Mouse (Mus musculus): Measurements from ENCODE around the gene Rheb.
"Not testable (repeated sequence)": the region's sequence is repeated elsewhere in the genome, so short reads cannot be mapped to it uniquely, and the experiment has no call there.

The Rheb gene

GRCm38 (mm10) chr5:24842274-24843102 is at the start of gene Rheb:
Rheb (minus strand) TSS chr5:24842624.
- DNase-seq (ENCODE audit: extremely low spot score, low read depth, low spot score), result peak; percentile 99

- DNase-seq (ENCODE audit: extremely low spot score, low read depth, low spot score), result no peak
Observed at GRCm38 (mm10) chr5:24889860-24890259, 47.4 kb upstream of the Rheb start.

GRCm38 (mm10) chr5:24888874-24889591 is 46.6 kb upstream of the Rheb start:
- no peak for DNase-seq (ENCODE audit: extremely low spot score, low read depth, low spot score)

- DNase-seq (ENCODE audit: extremely low spot score, low read depth, low spot score), result no peak
Observed at GRCm38 (mm10) chr5:24887271-24887670, 44.8 kb upstream of the Rheb start.

GRCm38 (mm10) chr5:24878713-24879112 is 36.3 kb upstream of the Rheb start:
- no peak for DNase-seq (ENCODE audit: extremely low spot score, low read depth, low spot score)

GRCm38 (mm10) chr5:24877836-24878624 is 35.6 kb upstream of the Rheb start:
- DNase-seq (ENCODE audit: extremely low spot score, low read depth, low spot score), result no peak

- no peak for DNase-seq (ENCODE audit: extremely low spot score, low read depth, low spot score)
Observed at GRCm38 (mm10) chr5:24876653-24877052, 34.2 kb upstream of the Rheb start.

GRCm38 (mm10) chr5:24874111-24874510 is 31.7 kb upstream of the Rheb start:
- DNase-seq (ENCODE audit: extremely low spot score, low read depth, low spot score), result no peak

- DNase-seq (ENCODE audit: extremely low spot score, low read depth, low spot score), result no peak
Observed at GRCm38 (mm10) chr5:24873221-24873620, 30.8 kb upstream of the Rheb start.

- no peak for DNase-seq (ENCODE audit: extremely low spot score, low read depth, low spot score)
Observed at GRCm38 (mm10) chr5:24871276-24871675, 28.9 kb upstream of the Rheb start.

GRCm38 (mm10) chr5:24869796-24870289 is 27.4 kb upstream of the Rheb start:
- DNase-seq (ENCODE audit: extremely low spot score, low read depth, low spot score), result no peak

GRCm38 (mm10) chr5:24863804-24864203 is 21.4 kb upstream of the Rheb start:
- DNase-seq (ENCODE audit: extremely low spot score, low read depth, low spot score), result no peak

- no peak for DNase-seq (ENCODE audit: extremely low spot score, low read depth, low spot score)
Observed at GRCm38 (mm10) chr5:24861449-24861930, 19.1 kb upstream of the Rheb start.

GRCm38 (mm10) chr5:24860635-24861448 is 18.4 kb upstream of the Rheb start:
- DNase-seq (ENCODE audit: extremely low spot score, low read depth, low spot score), result no peak

- DNase-seq (ENCODE audit: extremely low spot score, low read depth, low spot score), result no peak
Observed at GRCm38 (mm10) chr5:24859771-24860540, 17.5 kb upstream of the Rheb start.

- no peak for DNase-seq (ENCODE audit: extremely low spot score, low read depth, low spot score)
Observed at GRCm38 (mm10) chr5:24854827-24855600, 12.6 kb upstream of the Rheb start.

GRCm38 (mm10) chr5:24854256-24854655 is 11.8 kb upstream of the Rheb start:
- DNase-seq (ENCODE audit: extremely low spot score, low read depth, low spot score), result no peak

GRCm38 (mm10) chr5:24848261-24848660 is 5.8 kb upstream of the Rheb start:
- not testable (repeated sequence) for DNase-seq (ENCODE audit: extremely low spot score, low read depth, low spot score)

GRCm38 (mm10) chr5:24843841-24844240 is 1.4 kb upstream of the Rheb start:
- DNase-seq (ENCODE audit: extremely low spot score, low read depth, low spot score), result no peak

Measured in hindlimb bud, embryonic 11.5 days (tissue).